Mouse (Mus musculus) neural tube, embryonic 12.5 days (tissue): ENCODE measurements around the gene Adora2a. TPM values are rescaled to one million over a fixed set of nuclear protein-coding genes. Genes with fewer than 3 reads are reported as not detected.

ENCODE experiments used
- ATAC-seq: fragments of 200-750 bp; cut with Nextera tagmentation; 2 replicates; pipeline ENCODE4 v1.8.0; 2017; ENCODE audit warnings: low read depth, mild to moderate bottlenecking, moderate TSS enrichment, moderate library complexity; ENCODE audit not compliant: low FRiP score
- H3K27ac ChIP-seq: fragments of 300-500 bp; sonication (generic); 2 replicates; pipeline ENCODE4 v1.5.1; 2016
- H3K27me3 ChIP-seq: fragments of 300-500 bp; sonication (generic); replicated peaks from 2 replicates; pipeline ENCODE4 v1.6.1; 2016; ENCODE audit warnings: mild to moderate bottlenecking
- H3K36me3 ChIP-seq: fragments of 300-500 bp; sonication (generic); 2 replicates; pipeline ENCODE4 v1.6.1; 2016; ENCODE audit warnings: mild to moderate bottlenecking
- H3K4me1 ChIP-seq: fragments of 300-500 bp; sonication (generic); 2 replicates; pipeline ENCODE4 v1.6.1; 2016
- H3K4me2 ChIP-seq: fragments of 300-500 bp; sonication (generic); replicated peaks from 2 replicates; pipeline ENCODE4 v1.6.1; 2016; ENCODE audit warnings: mild to moderate bottlenecking
- H3K4me3 ChIP-seq: fragments of 300-500 bp; sonication (generic); 2 replicates; pipeline ENCODE4 v1.5.1; 2016
- H3K9ac ChIP-seq: fragments of 300-500 bp; sonication (generic); 2 replicates; pipeline ENCODE4 v1.6.1; 2016; ENCODE audit warnings: mild to moderate bottlenecking
- H3K9me3 ChIP-seq: fragments of 300-500 bp; sonication (generic); 2 replicates; pipeline ENCODE4 v1.6.1; 2016; ENCODE audit warnings: mild to moderate bottlenecking
- WGBS: fragments of 180-500 bp; shearing (Covaris S2); methylation state at CpG from one replicate; pipeline ENCODE4 v1.1.7; 2016; 5-methylcytosine and 5-hydroxymethylcytosine counted together
- polyA plus RNA-seq: library from polyadenylated mRNA; unstranded; fragments of >200 nt; fragmentation: Nextera tagmentation; extraction: Ambion mirVana; gene quantifications from 2 replicates; pipeline ENCODE4 v1.2.1, GENCODE M21; 2016

The Adora2a gene
- polyA plus RNA-seq, 1 experiment from 2014 or later: 3.5 TPM

GRCm38 (mm10) chr10:75294926-75295325 lies 21.8 kb upstream of the Adora2a start:
- ATAC-seq: no peak

GRCm38 (mm10) chr10:75298608-75299007 lies 18.1 kb upstream of the Adora2a start:
- H3K4me3 ChIP-seq: no peak overlapping the region
- ATAC-seq: no peak
- H3K4me2 ChIP-seq: no peak overlapping the region
- no peaks in the 10 kb centered on the region for H3K9me3 ChIP-seq
- no peak overlapping the region for H3K9ac ChIP-seq
- H3K27me3 ChIP-seq: no peaks in the 10 kb centered on the region
- no peaks in the 10 kb centered on the region for H3K4me1 ChIP-seq
- H3K27ac ChIP-seq: no peak overlapping the region
- peaks cover 30% of the 10 kb centered on the region; the same call in 1 of the 2 replicates for H3K36me3 ChIP-seq
- 88% methylated on average over 5 of the region's 5 CpGs for WGBS

More at GRCm38 (mm10) chr10:75294926-75295325, 21.8 kb upstream of the Adora2a start:
- no peaks in the 10 kb centered on the region for H3K9me3 ChIP-seq
- no peak overlapping the region for H3K4me2 ChIP-seq
- H3K27ac ChIP-seq: no peak overlapping the region
- no peaks in the 10 kb centered on the region for H3K4me1 ChIP-seq
- H3K9ac ChIP-seq: no peak overlapping the region
- no peak overlapping the region for H3K4me3 ChIP-seq
- H3K36me3 ChIP-seq: peaks cover 10% of the 10 kb centered on the region; the same call in 1 of the 2 replicates
- H3K27me3 ChIP-seq: no peaks in the 10 kb centered on the region
- WGBS: 79% methylated on average over 4 of the region's 4 CpGs

- no peaks in the 10 kb centered on the region; the same call in 1 of the 2 replicates for H3K4me1 ChIP-seq
- H3K9ac ChIP-seq: no peak overlapping the region
- no peak for ATAC-seq
- no peak overlapping the region for H3K27ac ChIP-seq
- no peaks in the 10 kb centered on the region for H3K27me3 ChIP-seq
- no peaks in the 10 kb centered on the region for H3K9me3 ChIP-seq
- H3K4me2 ChIP-seq: no peak overlapping the region
- H3K4me3 ChIP-seq: no peak overlapping the region
- H3K36me3 ChIP-seq: peaks cover 36% of the 10 kb centered on the region; the same call in 1 of the 2 replicates
- WGBS: 81% methylated on average over 5 of the region's 5 CpGs
These were observed 16.8 kb upstream of the Adora2a start for GRCm38 (mm10) chr10:75299785-75300418.

- Histone ChIP-seq H3K9ac (no peak overlapping the region), H3K4me2 (no peak overlapping the region), H3K27me3 (no peaks in the 10 kb centered on the region), H3K36me3 (peaks cover 37% of the 10 kb centered on the region; the same call in 1 of the 2 replicates), H3K4me3 (no peak overlapping the region), H3K4me1 (no peaks in the 10 kb centered on the region; the same call in 1 of the 2 replicates), H3K27ac (no peak overlapping the region), H3K9me3 (no peaks in the 10 kb centered on the region)
- no peak for ATAC-seq
- 93% methylated on average over 12 of the region's 12 CpGs for WGBS
These were observed 15.4 kb upstream of the Adora2a start for GRCm38 (mm10) chr10:75301195-75301806.

GRCm38 (mm10) chr10:75301937-75302336 lies 14.7 kb upstream of the Adora2a start:
- WGBS: 94% methylated on average over 4 of the region's 4 CpGs
- no peaks in the 10 kb centered on the region for H3K9me3 ChIP-seq
- H3K36me3 ChIP-seq: peaks cover 43% of the 10 kb centered on the region
- no peak overlapping the region for H3K27ac ChIP-seq
- H3K4me2 ChIP-seq: no peak overlapping the region
- H3K9ac ChIP-seq: no peak overlapping the region
- no peaks in the 10 kb centered on the region for H3K27me3 ChIP-seq
- no peak overlapping the region for H3K4me3 ChIP-seq
- H3K4me1 ChIP-seq: no peaks in the 10 kb centered on the region; the same call in 1 of the 2 replicates
- ATAC-seq: no peak

GRCm38 (mm10) chr10:75302536-75302935 lies 14.1 kb upstream of the Adora2a start:
- no peak for ATAC-seq
- Histone ChIP-seq H3K9me3 (no peaks in the 10 kb centered on the region), H3K9ac (no peak overlapping the region), H3K4me1 (no peaks in the 10 kb centered on the region; the same call in 1 of the 2 replicates), H3K27ac (no peak overlapping the region), H3K36me3 (peaks cover 49% of the 10 kb centered on the region), H3K27me3 (no peaks in the 10 kb centered on the region), H3K4me2 (no peak overlapping the region), H3K4me3 (no peak overlapping the region)
- WGBS: 93% methylated on average over 4 of the region's 4 CpGs

GRCm38 (mm10) chr10:75303324-75304048 lies 13.2 kb upstream of the Adora2a start:
- ATAC-seq: no peak
- no peak overlapping the region for H3K27ac ChIP-seq
- peaks cover 57% of the 10 kb centered on the region for H3K36me3 ChIP-seq
- no peaks in the 10 kb centered on the region for H3K9me3 ChIP-seq
- H3K4me2 ChIP-seq: no peak overlapping the region
- 90% methylated on average over 8 of the region's 8 CpGs for WGBS
- no peak overlapping the region for H3K9ac ChIP-seq
- no peaks in the 10 kb centered on the region for H3K27me3 ChIP-seq
- no peak overlapping the region for H3K4me3 ChIP-seq
- H3K4me1 ChIP-seq: no peaks in the 10 kb centered on the region; the same call in 1 of the 2 replicates

- H3K36me3 ChIP-seq: peaks cover 58% of the 10 kb centered on the region
- WGBS: 98% methylated on average over 5 of the region's 5 CpGs
These were observed 12.7 kb upstream of the Adora2a start for GRCm38 (mm10) chr10:75304049-75304405.

GRCm38 (mm10) chr10:75304413-75304812 lies 12.3 kb upstream of the Adora2a start:
- WGBS: 81% methylated on average over 6 of the region's 6 CpGs
- no peak overlapping the region for H3K27ac ChIP-seq

More at GRCm38 (mm10) chr10:75304049-75304405, 12.7 kb upstream of the Adora2a start:
- H3K27ac ChIP-seq: no peak overlapping the region
- no peak for ATAC-seq
- no peaks in the 10 kb centered on the region for H3K9me3 ChIP-seq
- no peak overlapping the region for H3K4me3 ChIP-seq
- H3K27me3 ChIP-seq: no peaks in the 10 kb centered on the region
- H3K4me2 ChIP-seq: no peak overlapping the region
- H3K9ac ChIP-seq: no peak overlapping the region
- H3K4me1 ChIP-seq: no peaks in the 10 kb centered on the region; the same call in 1 of the 2 replicates

GRCm38 (mm10) chr10:75307130-75307529 lies 9.5 kb upstream of the Adora2a start:
- peaks cover 70% of the 10 kb centered on the region for H3K36me3 ChIP-seq
- ATAC-seq: no peak

More at GRCm38 (mm10) chr10:75304413-75304812, 12.3 kb upstream of the Adora2a start:
- H3K36me3 ChIP-seq: peaks cover 62% of the 10 kb centered on the region
- no peaks in the 10 kb centered on the region for H3K9me3 ChIP-seq
- H3K4me3 ChIP-seq: no peak overlapping the region
- H3K4me2 ChIP-seq: no peak overlapping the region
- ATAC-seq: no peak
- H3K9ac ChIP-seq: no peak overlapping the region
- H3K4me1 ChIP-seq: no peaks in the 10 kb centered on the region; the same call in 1 of the 2 replicates
- no peaks in the 10 kb centered on the region for H3K27me3 ChIP-seq

GRCm38 (mm10) chr10:75312361-75312760 lies 4.3 kb upstream of the Adora2a start:
- Histone ChIP-seq H3K4me3 (no peak overlapping the region), H3K4me1 (peaks cover 9% of the 10 kb centered on the region), H3K27me3 (peaks cover 21% of the 10 kb centered on the region), H3K27ac (no peak overlapping the region), H3K4me2 (no peak overlapping the region), H3K9ac (no peak overlapping the region), H3K36me3 (peaks cover 50% of the 10 kb centered on the region), H3K9me3 (no peaks in the 10 kb centered on the region)
- ATAC-seq: no peak
- 87% methylated on average over 7 of the region's 7 CpGs for whole genome bisulfite sequencing

More at GRCm38 (mm10) chr10:75307130-75307529, 9.5 kb upstream of the Adora2a start:
- Histone ChIP-seq H3K4me2 (no peak overlapping the region), H3K4me1 (no peaks in the 10 kb centered on the region; the same call in 1 of the 2 replicates), H3K4me3 (no peak overlapping the region), H3K27ac (no peak overlapping the region), H3K27me3 (no peaks in the 10 kb centered on the region), H3K9ac (no peak overlapping the region), H3K9me3 (no peaks in the 10 kb centered on the region)
- WGBS: 95% methylated on average over 7 of the region's 7 CpGs
